Mouse (Mus musculus) kidney, adult 2 months (tissue): Measurements from ENCODE around the gene Gprc5c. TPM values are rescaled to one million over a fixed set of nuclear protein-coding genes. Genes with fewer than 3 reads are reported as not detected.

Experiments
- DNase-seq: peaks from one replicate; pipeline ENCODE4 v3.0.0; 2021
- H3K27ac ChIP-seq: fragments of 200-500 bp; 2 replicates; pipeline ENCODE4 v1.5.1; 2012; ENCODE audit warnings: low read depth, low read length, control low read depth, inconsistent platforms; ENCODE audit not compliant: insufficient read depth
- H3K27me3 ChIP-seq: fragments of 200-500 bp; replicated peaks from 2 replicates; pipeline ENCODE4 v1.6.1; 2012; ENCODE audit warnings: mild to moderate bottlenecking, moderate library complexity, low read length, inconsistent platforms; ENCODE audit not compliant: control insufficient read depth, insufficient read depth
- H3K36me3 ChIP-seq: fragments of 200-500 bp; 2 replicates; pipeline ENCODE4 v1.6.1; 2012; ENCODE audit warnings: mild to moderate bottlenecking, moderate library complexity, low read length, inconsistent platforms; ENCODE audit not compliant: control insufficient read depth, insufficient read depth
- H3K4me1 ChIP-seq: fragments of 200-500 bp; 2 replicates; pipeline ENCODE4 v1.6.1; 2011; ENCODE audit warnings: low read length; ENCODE audit not compliant: control insufficient read depth, insufficient read depth
- H3K4me3 ChIP-seq: fragments of 200-500 bp; 2 replicates; pipeline ENCODE4 v1.5.1; 2011; ENCODE audit warnings: mild to moderate bottlenecking, low read depth, low read length, control low read depth; ENCODE audit not compliant: insufficient read depth
- CTCF ChIP-seq: fragments of 200-500 bp; conservative IDR thresholded peaks from 2 replicates; pipeline ENCODE4 v1.5.1; 2011; ENCODE audit warnings: low read depth, mild to moderate bottlenecking, control low read depth, low read length, moderate library complexity, mixed read lengths; ENCODE audit not compliant: insufficient read depth, insufficient read length
- POLR2A ChIP-seq: fragments of 200-500 bp; IDR thresholded peaks from one replicate; pipeline ENCODE4 v1.6.1; 2011; ENCODE audit warnings: low read depth, low read length, control low read depth
- WGBS: fragments of 180-500 bp; shearing (Covaris S2); methylation state at CpG from one replicate; pipeline ENCODE4 v1.1.7; 2018; 5-methylcytosine and 5-hydroxymethylcytosine counted together
- polyA plus RNA-seq: library from polyadenylated mRNA; depleted of rRNA; stranded (reverse); fragments of >200 nt; gene quantifications from 2 replicates; pipeline ENCODE4 v1.2.3, GENCODE M21; 2012

Gprc5c gene
- polyA plus RNA-seq, 1 experiment: 241 TPM

GRCm38 (mm10) chr11:114868280-114868679, 17.3 kb downstream of the Gprc5c start:
- WGBS: 48% methylated on average over 12 of the region's 12 CpGs
- H3K36me3 ChIP-seq: peaks cover 2% of the 10 kb centered on the region; the same call in 1 of the 2 replicates
- no peaks in the 10 kb centered on the region for H3K27me3 ChIP-seq
- H3K4me1 ChIP-seq: peaks cover 51% of the 10 kb centered on the region
- H3K27ac ChIP-seq: peak overlapping the region; percentile 83
- H3K4me3 ChIP-seq: no peak overlapping the region
- TF ChIP-seq CTCF (0 out of 2 replicates have a peak, but pooled peaks have one; percentile 16), POLR2A (no peak)
- no peak for DNase-seq

- no peak for TF ChIP-seq CTCF
- TF ChIP-seq POLR2A: no peak
- Histone ChIP-seq H3K27ac (no peak overlapping the region), H3K27me3 (no peaks in the 10 kb centered on the region), H3K36me3 (peaks cover 2% of the 10 kb centered on the region; the same call in 1 of the 2 replicates), H3K4me3 (no peak overlapping the region), H3K4me1 (peaks cover 53% of the 10 kb centered on the region)
- WGBS: 55% methylated on average over 1 of the region's 1 CpGs
- DNase-seq: no peak
Measured at GRCm38 (mm10) chr11:114869787-114870186, 18.8 kb downstream of the Gprc5c start.

- WGBS: 89% methylated on average over 2 of the region's 2 CpGs
- H3K27ac ChIP-seq: no peak overlapping the region
- H3K36me3 ChIP-seq: peaks cover 2% of the 10 kb centered on the region; the same call in 1 of the 2 replicates
- H3K4me1 ChIP-seq: peaks cover 54% of the 10 kb centered on the region
- H3K27me3 ChIP-seq: no peaks in the 10 kb centered on the region
- TF ChIP-seq CTCF (no peak), POLR2A (no peak)
- no peak for DNase-seq
- no peak overlapping the region for H3K4me3 ChIP-seq
Measured at GRCm38 (mm10) chr11:114871540-114871939, 20.6 kb downstream of the Gprc5c start.

- Histone ChIP-seq H3K27me3 (no peaks in the 10 kb centered on the region), H3K4me1 (peaks cover 46% of the 10 kb centered on the region), H3K4me3 (no peak overlapping the region), H3K27ac (peak overlapping the region; percentile 97), H3K36me3 (peaks cover 2% of the 10 kb centered on the region; the same call in 1 of the 2 replicates)
- DNase-seq: no peak
- TF ChIP-seq CTCF (no peak), POLR2A (no peak)
- 25% methylated on average over 6 of the region's 6 CpGs for WGBS
Measured at GRCm38 (mm10) chr11:114873022-114873817, 22.3 kb downstream of the Gprc5c start.

GRCm38 (mm10) chr11:114874226-114875145, 23.5 kb downstream of the Gprc5c start:
- Histone ChIP-seq H3K27ac (peak overlapping the region; percentile 97), H3K4me3 (no peak overlapping the region), H3K36me3 (peaks cover 2% of the 10 kb centered on the region; the same call in 1 of the 2 replicates), H3K27me3 (no peaks in the 10 kb centered on the region), H3K4me1 (peaks cover 43% of the 10 kb centered on the region)
- 56% methylated on average over 9 of the region's 9 CpGs for WGBS
- DNase-seq: peak; percentile 7
- TF ChIP-seq CTCF: no peak
- no peak for TF ChIP-seq POLR2A

GRCm38 (mm10) chr11:114875301-114875801, 24.4 kb downstream of the Gprc5c start:
- peaks cover 2% of the 10 kb centered on the region; the same call in 1 of the 2 replicates for H3K36me3 ChIP-seq
- H3K27me3 ChIP-seq: no peaks in the 10 kb centered on the region
- peak overlapping the region; percentile 97 for H3K27ac ChIP-seq
- 29% methylated on average over 9 of the region's 9 CpGs for WGBS
- no peak for TF ChIP-seq POLR2A
- H3K4me3 ChIP-seq: no peak overlapping the region
- peak; percentile 93 for DNase-seq
- peaks cover 43% of the 10 kb centered on the region for H3K4me1 ChIP-seq
